Mouse (Mus musculus): Measurements from ENCODE around the gene 1700017B05Rik.

Gene 1700017B05Rik

DNA sequence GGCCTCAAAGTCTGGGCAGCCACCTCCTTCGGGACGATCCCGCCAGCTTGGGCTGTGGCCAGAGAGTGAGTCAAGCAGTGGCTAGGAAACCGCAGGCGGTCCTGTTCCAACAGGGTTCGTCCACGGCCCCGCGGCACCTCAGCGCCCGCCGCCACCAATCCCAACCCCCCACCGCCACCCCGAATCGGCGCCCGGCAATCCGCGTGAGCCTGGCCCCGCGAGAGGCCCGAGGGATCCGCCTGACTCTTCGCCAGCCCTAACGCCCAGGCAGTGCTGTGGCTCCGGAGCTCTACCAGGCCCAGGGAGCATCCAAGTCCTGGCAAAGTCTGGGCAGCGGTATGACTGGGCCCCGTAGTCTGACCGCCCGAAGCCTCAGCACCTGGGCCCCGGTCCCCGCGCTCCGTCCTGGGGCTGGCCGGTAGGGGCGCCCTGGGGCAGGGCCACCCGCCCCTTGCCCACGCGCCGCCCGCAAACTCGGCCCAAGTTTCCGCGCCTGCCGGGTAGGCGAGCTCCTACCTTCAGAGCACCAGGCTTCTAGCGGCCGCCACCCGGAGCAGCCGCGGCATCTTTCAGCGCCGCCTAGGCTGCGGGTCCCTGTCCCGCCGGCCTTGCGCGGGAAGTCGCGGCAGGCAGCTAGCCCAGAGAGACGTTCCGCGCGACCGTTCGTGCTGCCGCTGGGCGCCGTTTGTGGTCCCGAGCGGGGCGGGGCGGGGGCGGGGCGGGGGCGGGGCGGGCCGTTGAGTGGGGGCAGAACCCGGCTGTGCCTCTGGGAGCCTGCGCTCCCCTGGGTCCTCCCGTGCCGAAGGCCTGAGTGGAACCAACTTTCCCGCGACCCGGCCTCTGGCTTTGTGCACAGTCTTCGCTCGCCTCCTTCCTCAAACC, at the start of gene 1700017B05Rik:
Gene 1700017B05Rik, minus strand, starts transcription at position 700 of the 882 bp plus-strand sequence.
- peak; percentile 85 to 94 for DNase-seq (ENCODE audit: inconsistent age in 2 of 2, low spot score in 1 of 2)

DNA sequence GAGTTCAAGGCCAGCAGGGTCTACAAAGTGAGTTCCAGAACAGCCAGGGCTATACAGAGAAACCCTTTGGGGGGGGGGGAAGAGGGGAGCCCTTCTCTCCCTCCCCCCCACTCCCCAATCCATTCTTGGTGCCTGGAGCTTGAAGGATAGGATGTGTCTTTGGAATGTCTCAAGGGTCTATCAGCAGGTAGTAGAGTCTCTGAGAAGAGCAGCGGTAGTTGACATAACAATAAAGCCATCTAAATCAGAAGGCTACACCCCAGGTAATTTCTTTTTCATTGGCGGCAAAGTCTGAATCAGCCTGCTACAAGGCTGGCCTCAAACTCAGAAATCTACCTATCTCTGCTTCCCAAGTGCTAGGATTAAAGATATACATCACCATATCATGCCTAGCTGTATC, 48.5 kb upstream of the 1700017B05Rik start:
- no peak for DNase-seq (ENCODE audit: inconsistent age in 2 of 2, low spot score in 1 of 2)

DNA sequence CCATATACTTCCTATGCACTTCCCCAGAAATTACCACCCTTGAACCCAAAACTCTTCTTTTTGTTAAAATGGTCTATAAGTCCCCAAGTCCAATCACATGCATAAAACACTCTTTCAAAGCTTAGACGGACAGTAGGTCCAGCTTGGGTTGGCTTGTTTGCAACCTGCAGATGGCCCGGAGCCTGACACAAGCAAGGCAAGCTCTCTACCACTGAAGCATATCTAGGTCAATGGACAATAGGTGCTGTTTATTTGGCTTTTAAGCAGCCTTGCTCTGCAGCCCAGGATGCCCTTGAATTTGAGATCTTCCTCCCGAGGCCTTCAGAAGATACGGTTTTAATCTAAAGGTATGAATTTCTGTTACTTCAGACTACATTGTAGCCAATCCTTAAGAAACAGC, 46.9 kb upstream of the 1700017B05Rik start:
- DNase-seq (ENCODE audit: inconsistent age in 2 of 2, low spot score in 1 of 2), result peak in 1 of 2 experiments; percentile 70

DNA sequence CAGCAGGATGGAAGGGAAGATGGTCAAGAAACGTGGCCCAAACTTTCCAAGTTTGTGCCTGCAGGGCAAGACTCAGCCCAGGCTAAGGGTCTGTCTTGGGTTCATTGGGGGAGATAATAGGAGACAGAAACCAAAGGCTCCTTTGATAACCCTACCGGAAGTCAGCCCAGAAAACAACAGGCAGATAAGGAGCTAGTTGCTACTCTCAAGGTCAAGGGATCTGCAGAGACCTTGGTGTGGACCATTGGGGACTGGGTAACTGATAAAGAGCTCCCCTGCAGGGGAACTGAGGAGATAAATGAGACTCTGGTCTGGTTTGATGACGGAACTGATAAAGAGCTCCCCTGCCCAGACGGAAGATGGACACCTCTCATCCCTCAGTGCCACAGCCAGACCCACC, 45.0 kb upstream of the 1700017B05Rik start:
- no peak for DNase-seq (ENCODE audit: inconsistent age in 2 of 2, low spot score in 1 of 2)

DNA sequence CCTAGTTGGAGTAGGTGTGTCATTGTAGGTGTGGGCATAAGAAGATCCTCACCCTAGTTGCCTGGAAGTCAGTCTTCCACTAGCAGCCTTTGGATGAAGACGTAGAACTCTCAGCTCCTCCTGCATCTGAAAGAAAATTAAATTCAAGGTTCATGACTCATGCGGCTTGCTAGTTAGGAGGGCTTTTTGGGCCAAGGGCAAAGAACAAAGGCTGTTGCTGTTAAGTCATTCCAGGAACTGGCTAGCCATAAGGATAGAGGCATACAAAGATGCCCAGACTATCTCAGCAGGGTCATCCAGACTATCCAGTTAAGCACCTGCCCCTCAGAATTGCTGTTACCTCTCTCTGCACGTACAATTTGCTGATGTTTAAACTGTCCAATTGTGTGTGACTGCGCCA, 42.3 kb upstream of the 1700017B05Rik start:
- DNase-seq (ENCODE audit: inconsistent age in 2 of 2, low spot score in 1 of 2), result peak; percentile 53 to 86

DNA sequence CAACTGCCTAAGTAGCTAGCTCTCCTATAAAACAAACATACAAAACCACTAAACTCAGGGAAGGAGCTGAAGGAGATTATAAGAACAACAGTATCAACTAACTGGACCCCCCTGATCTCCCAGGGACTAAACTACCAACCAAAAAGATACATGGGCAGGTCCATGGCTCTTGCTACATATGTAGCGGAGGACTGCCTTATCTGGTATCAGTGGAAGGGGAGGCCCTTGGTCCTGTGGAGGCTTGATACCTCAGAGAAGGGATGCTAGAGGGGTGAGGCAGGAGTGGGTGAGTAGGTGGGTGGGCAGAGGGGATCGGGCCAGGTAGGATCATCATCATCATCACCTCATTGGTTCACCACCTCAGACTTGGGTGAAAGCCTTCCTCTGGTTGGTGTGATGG, 41.8 kb upstream of the 1700017B05Rik start:
- no peak for DNase-seq (ENCODE audit: inconsistent age in 2 of 2, low spot score in 1 of 2)

DNA sequence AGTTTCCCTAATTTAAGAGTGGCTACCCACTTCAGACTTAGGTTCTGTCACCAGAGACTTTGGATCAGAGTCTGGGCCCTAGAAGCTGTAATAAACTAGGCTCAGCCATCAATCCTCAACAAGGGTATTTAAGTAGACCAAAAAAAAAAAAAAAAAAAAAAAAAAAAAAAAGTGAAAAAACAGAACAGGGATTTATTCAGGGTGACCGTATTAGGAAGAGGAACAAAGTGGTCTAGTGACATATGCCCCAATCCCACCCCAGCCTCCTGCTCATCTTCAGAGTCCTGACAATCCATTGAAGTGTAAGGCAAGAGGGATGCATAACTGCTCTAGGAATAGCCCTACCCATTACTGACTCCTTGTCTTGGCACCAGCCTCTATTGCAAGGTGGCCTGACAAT, 40.9 kb upstream of the 1700017B05Rik start:
- no peak for DNase-seq (ENCODE audit: inconsistent age in 2 of 2, low spot score in 1 of 2)

DNA sequence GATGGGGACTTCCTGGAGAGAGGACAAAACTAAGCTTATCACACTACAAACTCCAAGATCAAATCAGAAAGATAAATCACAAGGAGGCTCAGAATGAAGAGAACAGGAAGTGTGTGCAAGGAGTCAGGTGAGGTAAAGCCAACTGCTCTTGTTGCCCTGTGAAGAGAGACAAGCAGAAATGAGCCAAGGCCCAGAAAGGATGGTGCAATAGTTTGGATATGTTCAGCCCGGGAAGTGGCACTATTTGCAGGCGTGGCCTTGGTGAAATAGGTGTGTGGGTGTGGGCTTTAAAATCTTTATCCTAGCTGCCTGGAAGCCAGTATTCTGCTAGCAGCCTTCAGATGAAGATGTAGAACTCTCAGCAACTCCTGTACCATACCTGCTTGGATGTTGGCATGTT, 38.4 kb upstream of the 1700017B05Rik start:
- DNase-seq (ENCODE audit: inconsistent age in 2 of 2, low spot score in 1 of 2), result peak in 1 of 2 experiments; percentile 70

DNA sequence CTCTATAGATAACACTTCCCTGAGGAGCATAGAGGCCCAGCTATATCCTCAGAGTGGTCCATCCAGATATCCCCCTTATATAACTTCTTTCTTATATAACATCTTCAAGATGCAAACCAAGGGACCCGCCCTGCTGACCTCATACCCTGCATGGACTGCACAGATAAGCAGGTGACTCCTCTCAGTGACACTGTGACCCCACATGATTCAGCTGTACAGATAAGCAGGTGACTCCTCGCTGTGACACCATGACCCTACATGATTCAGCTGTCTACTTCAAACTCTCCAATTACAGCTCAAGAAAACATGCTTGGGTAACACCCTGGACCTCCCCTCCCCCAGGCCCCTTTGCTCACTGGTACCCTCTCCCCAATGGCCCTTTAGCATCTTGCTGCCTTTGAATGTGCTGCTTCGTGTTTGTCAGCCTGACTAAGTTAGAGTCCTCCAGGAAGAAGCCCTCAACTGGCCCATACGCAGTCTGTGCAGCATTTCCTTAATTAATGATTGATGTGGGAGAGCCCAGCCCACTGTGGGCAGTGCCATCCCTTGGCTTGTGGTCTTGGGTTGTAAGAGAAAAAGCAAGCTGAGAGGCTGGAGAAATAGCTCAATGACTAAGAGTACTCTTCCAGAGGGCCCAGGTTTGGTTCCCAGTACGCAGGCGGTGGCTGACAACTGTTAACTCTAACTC, 37.5 kb upstream of the 1700017B05Rik start:
- peak; percentile 61 to 74 for DNase-seq (ENCODE audit: inconsistent age in 2 of 2, low spot score in 1 of 2)

DNA sequence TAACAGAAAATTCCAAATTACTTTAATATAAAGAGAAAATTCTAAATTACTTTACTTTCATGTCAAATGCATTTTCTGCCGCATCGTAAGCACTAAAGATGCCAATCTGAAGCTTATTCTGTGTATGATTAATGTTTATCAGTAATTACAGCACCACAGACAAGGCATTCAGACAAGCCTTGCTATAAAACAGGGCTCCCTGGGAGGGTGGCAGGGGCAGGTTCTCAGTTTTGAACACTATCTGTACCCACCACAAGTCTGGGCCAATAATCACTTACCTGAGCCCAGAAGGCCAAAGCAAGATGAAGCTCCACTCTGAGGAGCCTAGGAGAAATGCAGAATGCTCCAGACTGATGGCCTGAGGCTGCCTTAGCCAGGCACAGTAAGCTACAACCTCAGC, 35.5 kb upstream of the 1700017B05Rik start:
- DNase-seq (ENCODE audit: inconsistent age in 2 of 2, low spot score in 1 of 2), result no peak

DNA sequence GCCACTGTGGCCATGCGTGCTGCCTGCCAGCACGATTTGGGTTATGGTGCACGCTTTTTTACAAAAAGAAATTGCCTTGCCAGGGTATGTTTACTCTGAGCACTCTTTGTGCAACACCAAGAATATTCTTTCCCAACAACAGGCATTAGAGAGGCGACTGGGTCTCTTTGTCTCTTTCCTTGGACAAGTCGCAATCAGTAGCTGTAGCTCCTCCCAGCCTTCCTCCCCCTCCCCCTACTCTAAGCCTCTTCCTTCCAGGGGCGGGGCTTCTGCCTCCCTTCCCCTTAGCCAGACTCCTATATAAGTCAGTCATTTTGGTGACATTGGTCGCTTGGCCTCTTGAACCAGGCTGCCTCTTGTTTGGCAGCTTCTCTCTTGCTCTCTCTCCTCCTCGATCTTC, 33.9 kb upstream of the 1700017B05Rik start:
- DNase-seq (ENCODE audit: inconsistent age in 2 of 2, low spot score in 1 of 2), result no peak

DNA sequence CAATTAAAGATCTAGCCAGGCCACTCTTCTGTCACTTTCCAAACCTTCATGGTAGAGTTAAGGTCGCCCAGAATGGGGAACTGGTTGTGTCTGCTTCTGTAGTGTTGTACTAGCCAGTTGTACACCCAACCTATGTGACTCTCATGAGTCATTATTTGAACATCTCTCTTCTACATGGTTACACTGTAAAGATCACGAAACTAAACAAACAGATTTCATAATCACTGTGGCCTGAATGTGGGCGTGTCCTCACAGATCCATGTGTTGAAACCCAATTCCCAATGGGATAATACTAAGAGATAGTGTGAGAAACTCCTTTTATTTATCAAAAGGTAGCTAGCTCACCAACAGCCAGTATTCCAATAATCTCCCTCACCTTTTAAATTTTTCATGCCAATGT, 33.3 kb upstream of the 1700017B05Rik start:
- no peak for DNase-seq (ENCODE audit: inconsistent age in 2 of 2, low spot score in 1 of 2)

DNA sequence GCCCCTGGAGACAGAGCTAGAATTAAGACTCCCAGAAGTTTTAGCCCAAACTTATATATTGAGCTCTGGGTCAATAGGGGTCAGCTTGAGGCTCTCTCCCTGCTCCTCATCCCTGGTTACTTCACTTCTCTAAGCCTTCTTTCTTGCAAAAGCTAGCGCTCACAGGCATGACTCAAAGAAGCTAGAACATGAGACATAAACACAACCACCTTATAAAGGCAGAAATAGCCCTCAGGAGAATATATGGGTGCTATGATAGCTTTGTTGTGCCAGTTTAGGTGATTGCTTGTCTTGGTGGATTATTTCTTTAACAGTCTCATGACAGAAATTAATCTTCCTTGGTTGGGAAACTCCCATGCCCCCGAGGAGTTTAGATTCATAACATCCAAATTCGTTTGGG, 32.5 kb upstream of the 1700017B05Rik start:
- DNase-seq (ENCODE audit: inconsistent age in 2 of 2, low spot score in 1 of 2), result no peak

DNA sequence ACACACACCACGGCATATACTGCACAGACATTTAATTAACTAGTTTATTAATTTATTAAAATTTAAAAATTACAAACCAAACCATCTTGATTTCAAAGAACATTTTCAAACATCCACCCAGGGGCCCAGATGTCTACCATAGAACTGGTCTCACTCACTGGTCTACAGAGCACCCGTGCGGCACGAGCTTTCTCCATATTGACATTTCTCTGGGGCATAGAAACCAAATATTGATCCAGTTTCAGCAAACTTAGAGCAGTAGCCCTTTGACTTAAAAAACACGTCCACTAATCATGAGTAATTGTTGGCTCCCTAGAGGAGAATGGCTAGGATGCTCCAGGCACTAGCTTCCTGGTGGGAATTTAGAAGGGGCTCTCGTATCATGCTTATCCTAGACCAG, 24.8 kb upstream of the 1700017B05Rik start:
- no peak for DNase-seq (ENCODE audit: inconsistent age in 2 of 2, low spot score in 1 of 2)

DNA sequence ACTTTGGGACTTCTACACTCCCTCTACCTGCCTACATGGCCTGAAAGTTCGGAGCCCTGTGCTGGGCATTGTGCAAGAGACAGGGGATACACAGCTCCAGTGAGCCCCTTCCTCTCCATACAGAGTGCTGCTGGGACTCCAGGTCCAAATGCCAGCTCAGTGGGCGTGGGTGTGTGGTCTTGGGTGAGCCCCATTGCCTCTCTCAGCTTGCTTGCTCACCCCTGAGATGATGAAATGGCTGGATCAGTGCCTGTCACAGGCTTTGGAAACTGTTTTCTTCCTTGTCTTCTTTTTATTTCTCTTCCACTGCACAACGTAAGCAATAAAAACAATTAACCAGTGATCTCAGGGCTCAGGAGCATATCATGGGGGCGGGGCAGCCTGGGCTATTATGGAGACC, 20.9 kb upstream of the 1700017B05Rik start:
- peak in 1 of 2 experiments; percentile 71 for DNase-seq (ENCODE audit: inconsistent age in 2 of 2, low spot score in 1 of 2)

DNA sequence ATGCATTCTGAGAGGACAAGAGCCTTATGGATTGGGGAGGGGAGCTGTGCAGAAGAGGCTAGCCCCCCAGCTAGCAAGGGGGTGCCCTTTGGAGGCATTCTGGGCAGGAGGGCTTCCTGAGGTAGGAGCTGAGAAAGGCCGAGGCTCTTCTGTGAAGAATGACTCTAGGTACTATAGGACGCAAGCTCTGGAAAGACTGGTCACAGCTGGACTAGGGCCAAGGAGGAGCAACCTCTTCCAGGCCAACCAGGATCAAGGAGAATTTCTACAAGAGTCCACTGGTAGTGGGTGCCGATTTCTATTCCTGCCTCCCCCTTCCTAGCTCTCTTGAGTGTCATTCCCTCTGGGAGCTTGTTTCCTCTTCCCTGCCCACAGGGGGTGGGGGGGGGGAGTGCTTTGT, 20.3 kb upstream of the 1700017B05Rik start:
- peak in 1 of 2 experiments; percentile 63 for DNase-seq (ENCODE audit: inconsistent age in 2 of 2, low spot score in 1 of 2)

DNA sequence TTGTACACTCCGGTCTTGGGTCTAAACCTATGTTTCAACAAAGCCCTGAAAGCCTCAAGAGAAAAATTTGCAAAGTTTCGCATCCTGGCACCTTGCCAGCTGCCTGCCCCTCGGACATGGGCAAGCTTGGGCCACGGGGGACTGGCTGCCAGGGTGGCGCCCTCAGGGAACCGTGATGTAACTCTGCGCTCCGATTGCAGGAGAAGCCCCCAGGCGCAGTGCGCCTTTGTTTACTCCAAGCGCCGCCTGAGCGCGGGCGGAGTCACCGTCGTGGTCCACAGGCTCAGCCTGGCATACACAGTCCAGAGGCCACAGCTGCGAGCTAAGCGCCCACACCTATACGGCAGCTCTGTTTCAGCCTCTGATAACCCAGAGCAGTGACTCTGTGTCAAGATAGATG, 19.1 kb upstream of the 1700017B05Rik start:
- peak in 1 of 2 experiments; percentile 76 for DNase-seq (ENCODE audit: inconsistent age in 2 of 2, low spot score in 1 of 2)

DNA sequence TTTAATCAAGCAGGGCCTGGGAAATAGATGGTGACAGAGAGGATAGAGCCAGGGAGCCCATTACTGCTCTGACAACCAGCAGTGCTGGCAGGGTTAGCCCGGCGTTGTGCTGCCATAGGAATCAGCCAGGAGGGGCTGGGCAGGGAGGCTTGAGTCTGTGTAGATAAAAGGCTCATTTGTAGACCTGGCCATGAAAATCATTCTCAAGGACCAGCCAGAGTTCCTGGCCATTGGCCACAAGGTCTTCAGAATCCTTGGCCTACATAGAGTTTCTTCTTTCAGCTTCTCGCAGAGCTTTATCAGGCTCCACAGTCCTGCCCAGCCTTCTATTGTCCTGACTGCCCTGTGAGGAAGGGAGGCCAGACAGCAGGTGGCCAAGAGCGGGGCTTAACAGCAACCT, 17.0 kb upstream of the 1700017B05Rik start:
- DNase-seq (ENCODE audit: inconsistent age in 2 of 2, low spot score in 1 of 2), result peak; percentile 69 to 89

DNA sequence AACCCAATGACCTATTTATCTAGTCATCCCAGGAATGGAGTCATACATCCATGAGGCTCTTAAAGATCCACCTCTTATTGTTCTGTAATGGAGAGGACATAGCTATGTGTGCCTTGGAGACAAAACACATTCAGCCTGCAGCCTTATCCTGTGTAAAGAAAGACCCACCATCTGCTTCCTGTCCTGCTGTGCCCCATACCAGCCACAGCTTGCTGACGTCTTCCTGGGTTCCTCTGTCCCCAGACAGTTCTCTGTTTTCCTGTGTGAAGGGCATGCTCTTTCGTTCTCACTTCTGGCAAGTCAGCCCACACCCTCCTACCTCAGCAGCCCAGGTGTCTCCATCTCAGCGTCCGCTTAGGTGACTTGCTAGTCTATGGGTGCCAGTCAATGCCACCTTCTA, 15.9 kb upstream of the 1700017B05Rik start:
- peak in 1 of 2 experiments; percentile 47 for DNase-seq (ENCODE audit: inconsistent age in 2 of 2, low spot score in 1 of 2)

DNA sequence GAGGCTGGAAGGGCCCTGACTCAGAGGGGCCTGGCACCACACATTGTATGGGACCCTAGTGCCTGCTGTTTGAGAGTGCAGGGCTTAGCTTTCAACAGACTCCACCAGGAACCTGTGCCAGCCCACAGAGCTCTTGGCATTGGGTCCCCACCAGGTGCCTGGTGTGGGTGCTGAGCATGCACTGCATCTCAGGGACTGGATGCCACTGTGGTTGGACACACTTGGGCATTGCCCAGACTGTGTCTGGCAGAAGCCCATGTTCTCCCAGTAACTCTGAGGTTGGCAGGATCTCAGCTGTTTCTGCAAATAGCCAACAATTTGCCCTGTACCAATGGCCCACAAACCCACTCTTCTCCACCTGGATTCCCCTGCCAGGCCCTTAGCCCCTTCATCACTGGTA, 13.9 kb upstream of the 1700017B05Rik start:
- peak in 1 of 2 experiments; percentile 60 for DNase-seq (ENCODE audit: inconsistent age in 2 of 2, low spot score in 1 of 2)

DNA sequence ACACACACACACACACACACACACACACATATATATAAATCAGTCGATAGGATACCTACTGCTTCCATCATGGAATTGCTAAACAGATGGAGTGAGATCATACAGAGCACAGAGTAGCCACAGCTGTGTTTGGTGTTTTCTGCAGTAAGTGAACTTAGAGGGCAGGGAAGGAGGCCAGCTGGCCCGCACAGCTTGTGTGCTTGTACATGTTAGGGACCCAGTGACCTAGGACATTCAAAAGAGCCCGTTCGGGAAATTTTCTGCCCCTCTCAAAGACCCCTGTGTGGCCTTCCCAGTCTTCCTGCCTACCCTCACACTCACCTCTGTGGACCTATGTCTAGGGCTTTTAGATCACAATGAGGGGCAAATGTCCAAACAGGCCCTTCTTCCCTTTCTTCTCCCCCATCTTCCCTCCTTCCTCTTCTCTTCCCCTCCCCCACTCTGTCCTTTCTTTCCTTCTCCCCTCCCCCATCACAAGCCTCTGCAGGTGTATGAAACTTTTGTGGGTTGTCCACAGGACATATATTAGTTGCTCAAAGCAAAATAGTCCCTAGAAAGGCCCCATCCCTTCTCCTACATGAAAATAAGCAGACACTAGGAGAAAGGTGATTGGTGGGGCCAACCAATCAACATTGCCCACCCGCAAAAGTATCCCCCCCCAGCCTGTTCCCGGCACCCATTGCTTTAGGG, 11.5 kb upstream of the 1700017B05Rik start:
- DNase-seq (ENCODE audit: inconsistent age in 2 of 2, low spot score in 1 of 2), result peak in 1 of 2 experiments; percentile 41
